Mouse (Mus musculus) liver, embryonic 13.5 days (tissue): ENCODE results near the gene Scrt2. TPM values are rescaled to one million over a fixed set of nuclear protein-coding genes. Genes with fewer than 3 reads are reported as not detected.

ENCODE experiments used
- ATAC-seq: fragments of 200-750 bp; cut with Nextera tagmentation; 2 replicates; pipeline ENCODE4 v1.8.0; 2017; ENCODE audit warnings: low read depth, mild to moderate bottlenecking, moderate number of reproducible peaks, moderate library complexity
- DNase-seq: peaks from one replicate; pipeline ENCODE4 v3.0.0; 2022
- H3K27ac ChIP-seq: fragments of 300-500 bp; sonication (generic); 2 replicates; pipeline ENCODE4 v1.5.1; 2015; ENCODE audit warnings: moderate library complexity, mild to moderate bottlenecking, inconsistent platforms
- H3K27me3 ChIP-seq: fragments of 300-500 bp; sonication (generic); 2 replicates; pipeline ENCODE4 v1.6.1; 2015; ENCODE audit warnings: mild to moderate bottlenecking, inconsistent platforms
- H3K36me3 ChIP-seq: fragments of 300-500 bp; sonication (generic); 2 replicates; pipeline ENCODE4 v1.6.1; 2015; ENCODE audit warnings: mild to moderate bottlenecking, inconsistent platforms
- H3K4me1 ChIP-seq: fragments of 300-500 bp; sonication (generic); replicated peaks from 2 replicates; pipeline ENCODE4 v1.6.1; 2015; ENCODE audit warnings: inconsistent platforms
- H3K4me2 ChIP-seq: fragments of 300-500 bp; sonication (generic); 2 replicates; pipeline ENCODE4 v1.6.1; 2015; ENCODE audit warnings: inconsistent platforms, mild to moderate bottlenecking, moderate library complexity
- H3K4me3 ChIP-seq: fragments of 300-500 bp; sonication (generic); replicated peaks from 2 replicates; pipeline ENCODE4 v1.5.1; 2015; ENCODE audit warnings: mild to moderate bottlenecking, inconsistent platforms
- H3K9ac ChIP-seq: fragments of 300-500 bp; sonication (generic); 2 replicates; pipeline ENCODE4 v1.6.1; 2015; ENCODE audit warnings: mild to moderate bottlenecking, inconsistent platforms
- H3K9me3 ChIP-seq: fragments of 300-500 bp; sonication (generic); replicated peaks from 2 replicates; pipeline ENCODE4 v1.6.1; 2016; ENCODE audit warnings: inconsistent platforms
- WGBS: fragments of 180-500 bp; shearing (Covaris S2); methylation state at CpG from one replicate; pipeline ENCODE4 v1.1.7; 2015; ENCODE audit not compliant: insufficient replicate concordance; 5-methylcytosine and 5-hydroxymethylcytosine counted together
- polyA plus RNA-seq: library from polyadenylated mRNA; unstranded; fragments of >200 nt; fragmentation: Nextera tagmentation; extraction: Ambion mirVana; gene quantifications from 2 replicates; pipeline ENCODE4 v1.2.1, GENCODE M21; 2015

The Scrt2 gene
- polyA plus RNA-seq, 1 experiment from 2014 or later, result not detected

DNA sequence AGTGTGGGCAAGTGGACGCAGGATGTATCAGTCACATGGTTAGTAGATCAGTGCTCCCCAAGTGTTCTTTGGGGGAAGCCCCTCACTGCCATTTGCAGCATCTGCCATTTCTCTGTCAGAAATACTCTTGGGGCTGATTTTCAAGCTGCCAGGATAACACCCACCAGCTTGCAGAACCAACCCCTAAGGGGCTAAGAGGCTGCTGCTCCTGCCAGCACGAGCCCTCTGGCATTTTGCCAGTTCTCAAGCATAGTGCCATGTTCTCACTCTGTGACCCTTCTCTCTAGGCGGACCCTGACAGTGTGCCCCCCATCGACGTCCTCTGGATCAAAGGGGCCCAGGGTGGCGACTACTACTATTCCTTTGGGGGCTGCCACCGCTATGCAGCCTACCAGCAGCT is 27.4 kb downstream of the Scrt2 start:
- Histone ChIP-seq H3K9me3 (no peaks in the 10 kb centered on the region), H3K4me1 (peaks cover 35% of the 10 kb centered on the region), H3K4me2 (no peak overlapping the region), H3K27me3 (peaks cover 10% of the 10 kb centered on the region; the same call in 1 of the 2 replicates), H3K36me3 (peaks cover 31% of the 10 kb centered on the region), H3K9ac (no peak overlapping the region), H3K27ac (no peak overlapping the region), H3K4me3 (no peak overlapping the region)
- ATAC-seq, result no peak
- DNase-seq, result no peak
- WGBS, result 74% methylated on average over 7 of the region's 7 CpGs

DNA sequence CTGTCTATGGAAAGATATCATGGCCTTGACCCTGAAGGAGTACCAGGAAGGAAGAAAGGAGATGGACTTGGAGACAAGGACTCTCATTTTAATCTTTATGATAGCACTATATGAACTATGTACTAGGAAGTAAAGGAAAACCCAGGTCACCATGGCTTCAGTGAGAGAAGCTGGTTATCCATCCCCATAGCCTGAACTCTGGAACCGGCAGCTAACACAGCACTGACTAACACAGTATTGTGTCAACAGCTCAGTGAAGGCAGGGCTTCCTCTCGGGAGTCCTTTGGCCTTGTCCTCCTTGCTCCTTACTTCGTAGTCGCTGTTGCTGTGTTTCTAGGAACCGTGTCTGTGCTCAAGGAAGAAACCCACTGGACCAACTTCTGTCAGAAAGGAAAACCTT is 28.1 kb downstream of the Scrt2 start:
- DNase-seq (no peak), ATAC-seq (no peak)
- H3K4me1 ChIP-seq, result peaks cover 36% of the 10 kb centered on the region
- no peak overlapping the region for H3K4me2 ChIP-seq
- H3K36me3 ChIP-seq, result peaks cover 31% of the 10 kb centered on the region
- no peaks in the 10 kb centered on the region for H3K9me3 ChIP-seq
- H3K4me3 ChIP-seq, result no peak overlapping the region
- H3K9ac ChIP-seq, result no peak overlapping the region
- peaks cover 10% of the 10 kb centered on the region; the same call in 1 of the 2 replicates for H3K27me3 ChIP-seq
- H3K27ac ChIP-seq, result no peak overlapping the region
- WGBS, result 82% methylated on average over 5 of the region's 5 CpGs

DNA sequence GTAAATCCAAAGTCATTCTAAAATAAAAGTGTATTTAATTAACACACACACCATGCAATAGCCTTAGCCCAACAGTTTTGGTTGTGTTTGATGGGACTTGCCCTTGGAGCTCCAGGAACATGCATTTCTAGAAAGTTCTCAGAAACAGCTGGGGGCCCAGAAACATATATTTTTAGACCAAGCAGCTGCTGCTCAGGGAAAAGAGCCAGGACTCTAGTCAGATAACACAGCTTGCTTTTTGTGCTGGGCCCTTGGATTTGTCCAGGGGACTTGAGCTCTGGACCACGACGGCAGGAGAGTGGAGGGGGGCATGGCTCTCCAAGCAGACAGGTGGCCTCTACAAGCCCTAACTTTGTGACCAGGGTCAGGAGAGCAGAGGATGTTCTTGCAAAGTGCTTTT is 30.0 kb downstream of the Scrt2 start:
- H3K4me3 ChIP-seq, result no peak overlapping the region
- peaks cover 20% of the 10 kb centered on the region for H3K27me3 ChIP-seq
- WGBS, result 54% methylated on average over 2 of the region's 2 CpGs
- no peak overlapping the region for H3K4me2 ChIP-seq
- DNase-seq (no peak), ATAC-seq (no peak)
- H3K4me1 ChIP-seq, result peaks cover 36% of the 10 kb centered on the region
- no peaks in the 10 kb centered on the region for H3K9me3 ChIP-seq
- H3K36me3 ChIP-seq, result peaks cover 31% of the 10 kb centered on the region
- no peak overlapping the region for H3K27ac ChIP-seq
- no peak overlapping the region for H3K9ac ChIP-seq

DNA sequence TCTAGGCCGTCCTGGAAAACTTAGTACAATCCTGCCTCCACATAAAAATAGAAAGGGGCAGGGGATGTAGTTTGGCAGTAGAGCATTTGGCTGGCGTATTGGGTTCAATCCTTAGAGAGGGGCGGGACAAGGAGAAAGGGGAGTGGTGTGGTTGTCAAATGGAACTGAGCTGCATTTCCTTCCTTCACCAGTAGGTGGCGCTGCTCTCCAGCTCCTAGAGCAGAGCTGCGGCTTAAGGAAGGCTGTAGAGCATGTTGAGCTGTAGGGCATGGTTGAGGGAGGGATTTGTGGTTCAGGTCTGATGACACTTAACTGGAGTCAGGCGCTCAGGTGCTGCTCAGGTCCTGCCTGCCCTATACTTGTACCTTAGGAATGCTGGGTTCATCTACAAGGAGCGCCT is 30.6 kb downstream of the Scrt2 start:
- no peak overlapping the region for H3K4me2 ChIP-seq
- no peak overlapping the region for H3K27ac ChIP-seq
- peaks cover 31% of the 10 kb centered on the region for H3K4me1 ChIP-seq
- H3K36me3 ChIP-seq, result peaks cover 31% of the 10 kb centered on the region
- no peaks in the 10 kb centered on the region for H3K9me3 ChIP-seq
- DNase-seq (peak; percentile 82), ATAC-seq (peak; percentile 83)
- WGBS, result 6% methylated on average over 7 of the region's 7 CpGs
- no peak overlapping the region for H3K9ac ChIP-seq
- H3K4me3 ChIP-seq, result no peak overlapping the region
- H3K27me3 ChIP-seq, result peaks cover 20% of the 10 kb centered on the region

DNA sequence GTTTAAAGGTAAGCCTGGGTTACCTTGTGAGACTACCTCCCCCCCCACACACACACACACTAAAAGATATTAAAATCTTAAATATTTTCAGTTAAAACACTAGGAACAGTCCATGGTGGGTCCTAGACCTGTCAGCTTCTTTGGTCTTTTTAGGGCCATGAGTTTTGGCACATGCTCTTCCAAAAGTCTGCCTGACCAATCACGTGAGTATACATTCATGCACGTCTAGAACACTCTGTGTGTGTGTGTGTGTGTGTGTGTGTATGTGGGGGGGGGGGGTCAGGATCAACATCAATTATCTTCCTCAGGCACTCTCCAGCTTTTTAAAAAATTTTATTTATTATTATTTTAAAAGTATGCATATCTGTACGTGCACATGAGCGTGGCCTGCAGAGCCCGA is 31.2 kb downstream of the Scrt2 start:
- no peaks in the 10 kb centered on the region for H3K9me3 ChIP-seq
- ATAC-seq, result no peak
- H3K4me2 ChIP-seq, result no peak overlapping the region
- H3K27me3 ChIP-seq, result peaks cover 20% of the 10 kb centered on the region
- peaks cover 34% of the 10 kb centered on the region for H3K4me1 ChIP-seq
- H3K27ac ChIP-seq, result no peak overlapping the region
- H3K9ac ChIP-seq, result no peak overlapping the region
- no peak for DNase-seq
- no peak overlapping the region for H3K4me3 ChIP-seq
- peaks cover 29% of the 10 kb centered on the region for H3K36me3 ChIP-seq
- WGBS, result 59% methylated on average over 5 of the region's 5 CpGs

DNA sequence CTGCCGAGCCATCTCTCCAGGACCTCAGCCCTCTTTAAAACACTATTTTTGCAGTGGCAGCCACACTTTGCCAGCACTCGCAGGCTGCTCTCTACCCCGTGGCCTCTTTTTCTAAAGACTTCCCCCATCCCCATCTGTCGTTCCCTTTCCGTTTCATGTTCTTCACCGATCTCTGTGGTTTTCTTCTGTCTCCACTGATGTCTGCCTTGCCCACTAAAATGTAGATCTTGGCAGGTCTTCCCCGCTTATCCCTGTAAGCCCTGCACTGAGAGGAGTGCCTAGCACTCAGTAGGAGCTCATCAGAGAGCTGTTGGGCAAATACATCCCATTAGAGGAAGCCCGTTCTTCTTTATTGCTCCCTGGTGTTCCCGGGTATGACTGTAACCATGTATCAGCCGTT is 31.6 kb downstream of the Scrt2 start:
- DNase-seq (no peak), ATAC-seq (no peak)
- Histone ChIP-seq H3K27me3 (peaks cover 20% of the 10 kb centered on the region), H3K9ac (no peak overlapping the region), H3K27ac (no peak overlapping the region), H3K36me3 (peaks cover 24% of the 10 kb centered on the region), H3K4me3 (no peak overlapping the region), H3K9me3 (no peaks in the 10 kb centered on the region), H3K4me2 (no peak overlapping the region), H3K4me1 (peaks cover 39% of the 10 kb centered on the region)
- WGBS, result 18% methylated on average over 10 of the region's 10 CpGs

DNA sequence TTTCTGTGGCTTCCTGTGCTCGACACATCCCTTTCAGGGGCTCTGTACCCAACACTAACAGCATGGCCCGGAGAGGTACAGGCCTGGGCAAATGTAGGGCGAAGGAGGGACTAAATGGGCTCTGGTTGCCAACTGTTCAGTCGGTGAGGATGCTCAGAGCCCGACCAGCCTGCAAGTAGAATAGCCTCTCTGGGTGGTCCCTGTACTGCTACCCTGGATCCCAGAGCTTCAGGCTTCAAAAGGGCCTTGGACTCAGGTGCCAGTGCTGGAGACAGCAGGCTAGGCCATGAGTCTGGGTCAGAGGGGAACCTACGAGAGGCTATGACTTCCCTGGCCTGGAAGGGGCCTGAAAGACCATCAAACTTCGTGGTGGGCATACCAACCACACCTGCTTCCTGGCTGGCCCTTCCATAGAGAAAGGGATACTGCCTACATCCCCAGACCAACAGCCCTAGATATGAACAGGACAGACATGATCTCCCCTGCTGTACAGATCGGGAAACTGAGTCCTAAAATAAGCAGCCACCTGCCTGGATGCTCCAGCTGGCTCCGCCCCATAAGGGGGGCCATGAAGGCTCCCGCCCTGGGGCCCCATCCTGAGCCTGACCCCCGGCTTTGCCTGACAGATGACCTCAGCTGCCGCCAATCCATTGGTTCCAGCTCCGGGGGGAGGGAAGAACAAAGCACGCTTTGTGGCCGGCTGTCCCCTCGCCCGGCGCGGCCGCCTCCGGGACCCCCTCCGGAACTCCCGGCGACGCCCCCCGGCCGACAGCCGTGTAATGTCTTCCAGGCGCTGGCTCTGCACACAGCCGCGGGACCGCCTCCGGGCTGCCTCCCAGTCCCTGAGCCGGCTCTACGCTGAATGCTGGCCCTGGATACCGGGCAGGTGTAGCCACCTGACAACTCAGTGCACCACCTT is 33.0 kb downstream of the Scrt2 start:
- Histone ChIP-seq H3K27ac (no peak overlapping the region), H3K36me3 (peaks cover 12% of the 10 kb centered on the region), H3K4me1 (peaks cover 44% of the 10 kb centered on the region), H3K27me3 (peaks cover 20% of the 10 kb centered on the region), H3K4me3 (peak overlapping the region; percentile 28), H3K9ac (peak overlapping the region; percentile 13; the same call in 1 of the 2 replicates), H3K4me2 (peak overlapping the region; percentile 53), H3K9me3 (no peaks in the 10 kb centered on the region)
- DNase-seq (no peak), ATAC-seq (no peak)
- 27% methylated on average over 36 of the region's 36 CpGs for WGBS

DNA sequence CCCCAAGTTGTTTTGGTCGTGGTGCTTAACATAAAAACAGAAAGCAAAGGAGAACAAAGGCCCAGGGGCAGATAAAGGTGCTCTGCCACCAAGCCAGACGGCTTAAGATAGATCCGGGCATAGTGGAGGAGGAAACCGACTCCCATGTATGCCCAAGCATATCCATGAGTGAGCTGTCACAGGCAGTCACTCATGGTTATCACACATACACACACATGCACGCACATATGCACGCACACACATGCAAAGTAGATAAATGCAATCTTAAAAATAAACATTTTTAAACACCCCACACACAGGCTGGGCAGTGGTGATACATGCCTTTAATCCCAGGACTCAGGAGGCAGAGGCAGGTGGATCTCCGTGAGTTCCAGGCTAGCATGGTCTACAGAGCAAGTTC is 36.4 kb downstream of the Scrt2 start:
- 33% methylated on average over 7 of the region's 7 CpGs for WGBS
- Histone ChIP-seq H3K9me3 (no peaks in the 10 kb centered on the region), H3K4me3 (no peak overlapping the region), H3K9ac (no peak overlapping the region), H3K36me3 (no peaks in the 10 kb centered on the region), H3K27me3 (peaks cover 23% of the 10 kb centered on the region), H3K27ac (0 out of 2 replicates have a peak overlapping the region, but pooled peaks have one; percentile 6), H3K4me1 (peaks cover 47% of the 10 kb centered on the region), H3K4me2 (no peak overlapping the region)
- DNase-seq (no peak), ATAC-seq (peak; percentile 61)

DNA sequence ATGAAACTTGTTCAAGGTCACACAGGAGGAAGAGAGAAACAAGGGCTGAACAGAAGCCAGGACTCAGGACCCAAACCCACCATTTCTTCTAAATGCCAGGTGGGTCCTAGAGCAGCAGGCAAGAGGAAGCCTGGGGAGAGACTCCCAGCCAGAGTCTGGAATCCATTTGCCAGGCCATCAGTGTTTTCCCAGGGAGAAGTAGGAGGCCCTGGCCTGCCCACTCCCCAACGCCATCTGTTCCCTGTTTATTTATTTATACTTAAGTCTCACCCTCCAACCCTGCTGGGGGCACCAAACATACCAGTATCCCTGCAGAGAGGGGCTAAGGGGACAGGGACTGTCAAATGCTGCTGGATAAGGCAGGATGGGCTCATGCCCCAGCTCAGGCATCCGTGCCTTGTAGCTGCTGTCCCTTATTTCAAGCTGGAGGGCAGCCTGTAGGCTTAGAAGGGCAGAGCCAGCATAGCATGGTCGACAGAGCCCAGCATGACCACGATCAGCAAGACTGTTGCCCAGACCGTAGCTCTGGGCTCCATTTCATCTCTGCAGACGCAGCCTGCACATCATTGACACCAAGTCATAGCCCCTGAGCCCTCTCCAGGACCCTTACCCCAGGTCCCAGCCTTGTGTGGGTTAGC is 38.0 kb downstream of the Scrt2 start:
- DNase-seq (no peak), ATAC-seq (no peak)
- Histone ChIP-seq H3K27ac (no peak overlapping the region), H3K4me2 (no peak overlapping the region), H3K4me1 (peaks cover 60% of the 10 kb centered on the region), H3K36me3 (no peaks in the 10 kb centered on the region), H3K9me3 (no peaks in the 10 kb centered on the region), H3K4me3 (no peak overlapping the region), H3K27me3 (peaks cover 13% of the 10 kb centered on the region), H3K9ac (no peak overlapping the region)
- WGBS, result 55% methylated on average over 6 of the region's 6 CpGs

DNA sequence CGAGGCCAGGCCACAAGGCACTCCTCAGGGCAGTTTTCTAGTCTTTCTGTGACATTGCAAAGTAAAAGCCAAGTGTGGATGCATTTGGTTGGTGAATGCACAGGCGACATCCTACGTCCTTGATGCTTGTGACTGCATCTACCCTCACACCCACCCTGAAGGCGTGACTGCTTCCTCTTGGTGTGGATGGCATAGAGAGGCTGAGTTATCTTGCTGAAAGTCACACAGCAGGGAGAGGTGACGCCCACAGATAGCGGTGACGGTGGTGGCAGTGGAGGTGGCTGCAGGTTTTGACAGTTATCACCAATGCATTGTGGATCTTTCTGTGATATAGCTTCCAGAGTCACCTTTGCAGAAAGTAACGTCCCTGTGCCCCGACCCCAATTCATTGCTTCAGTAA is 41.6 kb downstream of the Scrt2 start:
- 11% methylated on average over 9 of the region's 9 CpGs for WGBS
- no peaks in the 10 kb centered on the region for H3K36me3 ChIP-seq
- peak overlapping the region; percentile 42 for H3K4me2 ChIP-seq
- H3K9ac ChIP-seq, result peak overlapping the region; percentile 17; the same call in 1 of the 2 replicates
- peaks cover 49% of the 10 kb centered on the region for H3K4me1 ChIP-seq
- H3K9me3 ChIP-seq, result no peaks in the 10 kb centered on the region
- peak overlapping the region; percentile 66 for H3K27ac ChIP-seq
- DNase-seq (peak; percentile 78), ATAC-seq (peak; percentile 100)
- H3K27me3 ChIP-seq, result 0 out of 2 replicates have a peak, but pooled peaks cover 3% of the 10 kb centered on the region
- H3K4me3 ChIP-seq, result no peak overlapping the region

DNA sequence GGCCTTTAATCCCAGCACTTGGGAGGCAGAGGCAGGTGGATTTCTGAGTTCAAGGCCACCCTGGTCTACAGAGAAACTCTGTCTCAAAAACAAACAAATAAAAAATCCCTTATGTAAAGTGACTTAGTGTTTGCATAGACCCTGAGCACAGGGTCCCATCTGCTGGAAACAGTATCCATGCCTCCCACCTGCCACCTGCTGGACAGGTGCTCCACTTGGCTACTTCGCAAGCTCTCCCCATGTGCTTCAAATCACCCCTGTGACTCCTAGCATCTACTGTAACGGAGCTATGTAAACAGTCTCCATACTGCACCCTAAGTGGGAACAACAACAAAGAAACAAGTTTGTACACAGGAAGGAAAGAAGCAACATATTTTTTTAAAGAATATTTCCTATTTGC is 47.3 kb downstream of the Scrt2 start:
- Histone ChIP-seq H3K4me2 (no peak overlapping the region), H3K9me3 (no peaks in the 10 kb centered on the region), H3K4me3 (no peak overlapping the region), H3K27ac (no peak overlapping the region), H3K36me3 (no peaks in the 10 kb centered on the region), H3K27me3 (peaks cover 14% of the 10 kb centered on the region; the same call in 1 of the 2 replicates), H3K4me1 (peaks cover 21% of the 10 kb centered on the region), H3K9ac (no peak overlapping the region)
- 63% methylated on average over 2 of the region's 2 CpGs for WGBS
- DNase-seq, result no peak
- ATAC-seq, result no peak
